Mouse (Mus musculus): ENCODE data around the gene Gm49342. TPM values are rescaled to one million over a fixed set of nuclear protein-coding genes. Genes with fewer than 3 reads are reported as not detected.

Gm49342 gene
- polyA plus RNA-seq, 2 experiments from 2014 or later: 3.4 to 9.3 TPM

GRCm38 (mm10) chr14:50981837-50982236, 37.5 kb downstream of the Gm49342 start:
- no peak for ATAC-seq

GRCm38 (mm10) chr14:50987668-50988067, 43.4 kb downstream of the Gm49342 start:
- ATAC-seq: no peak

- ATAC-seq: peak; percentile 99
These were observed 46.7 kb downstream of the Gm49342 start for GRCm38 (mm10) chr14:50991037-50991436.

- no peak for ATAC-seq
These were observed 52.8 kb downstream of the Gm49342 start for GRCm38 (mm10) chr14:50997088-50997487.

- peak; percentile 84 for ATAC-seq
These were observed 53.8 kb downstream of the Gm49342 start for GRCm38 (mm10) chr14:50997999-50998666.

- ATAC-seq: no peak
These were observed 63.0 kb downstream of the Gm49342 start, which contains the start of gene Rnase10 for GRCm38 (mm10) chr14:51007152-51007801. TSS of gene Rnase10 (plus strand) at chr14:51007751.

- ATAC-seq: no peak
These were observed 63.8 kb downstream of the Gm49342 start for GRCm38 (mm10) chr14:51007914-51008713.

GRCm38 (mm10) chr14:51008781-51009180, 64.5 kb downstream of the Gm49342 start:
- ATAC-seq: no peak

- ATAC-seq: no peak
These were observed 65.3 kb downstream of the Gm49342 start for GRCm38 (mm10) chr14:51009572-51009971.

Other genes starting within 250 kb of the Gm49342 start
- not detected for gene Olfr748, start 237.1 kb upstream of the Gm49342 start, polyA plus RNA-seq (2017; shearing (Covaris generic))
- not detected for gene Olfr749, start 199.4 kb upstream of the Gm49342 start, polyA plus RNA-seq (2017; shearing (Covaris generic))
- gene Ttc5, start 159.0 kb upstream of the Gm49342 start, polyA plus RNA-seq (2017; shearing (Covaris generic)): 100 to 1,000 TPM; 119 to 155 TPM
- gene Ccnb1ip1, start 136.8 kb upstream of the Gm49342 start, polyA plus RNA-seq (2017; shearing (Covaris generic)): not detected
- gene Parp2, start 136.7 kb upstream of the Gm49342 start, polyA plus RNA-seq (2017; shearing (Covaris generic)): 100 to 1,000 TPM; 116 to 117 TPM
- gene Tep1, start 74.0 kb upstream of the Gm49342 start, polyA plus RNA-seq (2017; shearing (Covaris generic)): 10 to 100 TPM; 16.1 to 24.3 TPM
- gene Klhl33, start 47.0 kb upstream of the Gm49342 start, polyA plus RNA-seq (2017; shearing (Covaris generic)): under 1 TPM in 1 of 2 experiments, not detected in 1; 0.15 TPM
- 100 to 1,000 TPM in 1 of 2 experiments, 10 to 100 TPM in 1; 85.3 to 100 TPM for gene Osgep, start 19.6 kb upstream of the Gm49342 start, polyA plus RNA-seq (2017; shearing (Covaris generic))
- gene Apex1, start 19.5 kb upstream of the Gm49342 start, polyA plus RNA-seq (2017; shearing (Covaris generic)): 100 to 1,000 TPM in 1 of 2 experiments, 10 to 100 TPM in 1; 74.0 to 103 TPM
- 1 to 10 TPM; 2.9 to 3.4 TPM for gene Pip4p1, start 13.7 kb upstream of the Gm49342 start, polyA plus RNA-seq (2017; shearing (Covaris generic))
- 10 to 100 TPM; 61.1 to 62.9 TPM for gene Pnp, start 13.4 kb upstream of the Gm49342 start, polyA plus RNA-seq (2017; shearing (Covaris generic))
- gene Pnp2, start 11.5 kb downstream of the Gm49342 start, polyA plus RNA-seq (2017; shearing (Covaris generic)): 1 to 10 TPM; 1.1 to 1.2 TPM
- not detected for gene Rnase10, start 63.2 kb downstream of the Gm49342 start, polyA plus RNA-seq (2017; shearing (Covaris generic))
- not detected for gene Rnase9, start 97.4 kb downstream of the Gm49342 start, polyA plus RNA-seq (2017; shearing (Covaris generic))
- gene Rnase11, start 105.6 kb downstream of the Gm49342 start, polyA plus RNA-seq (2017; shearing (Covaris generic)): not detected
- gene Rnase12, start 113.1 kb downstream of the Gm49342 start, polyA plus RNA-seq (2017; shearing (Covaris generic)): not detected
- gene Olfr750, start 129.9 kb downstream of the Gm49342 start, polyA plus RNA-seq (2017; shearing (Covaris generic)): not detected
- gene Rnase4, start 146.6 kb downstream of the Gm49342 start, polyA plus RNA-seq (2017; shearing (Covaris generic)): 10 to 100 TPM in 1 of 2 experiments, 1 to 10 TPM in 1; 9.8 to 16.6 TPM
- gene Ang, start 146.6 kb downstream of the Gm49342 start, polyA plus RNA-seq (2017; shearing (Covaris generic)): 1 to 10 TPM; 4.0 to 5.0 TPM
- not detected for gene Eddm3b, start 169.9 kb downstream of the Gm49342 start, polyA plus RNA-seq (2017; shearing (Covaris generic))
- 1 to 10 TPM; 1.6 to 5.9 TPM for gene Rnase6, start 179.4 kb downstream of the Gm49342 start, polyA plus RNA-seq (2017; shearing (Covaris generic))
- not detected for gene Rnase1, start 202.3 kb downstream of the Gm49342 start, polyA plus RNA-seq (2017; shearing (Covaris generic))
- gene Rnase2b, start 217.7 kb downstream of the Gm49342 start, polyA plus RNA-seq (2017; shearing (Covaris generic)): not detected